Mouse (Mus musculus) G1E-ER4 (cell line): ENCODE results near the gene 5530401A14Rik. TPM values are rescaled to one million over a fixed set of nuclear protein-coding genes. Genes with fewer than 3 reads are reported as not detected.

Experiments
- GATA1 ChIP-seq: IDR thresholded peaks from one replicate; pipeline ENCODE4 v1.8.0; 2012; ENCODE audit warnings: low read length, inconsistent platforms
- polyA plus RNA-seq: library from polyadenylated mRNA; stranded (reverse); fragments of >175 nt; gene quantifications from 2 replicates; pipeline ENCODE4 v1.2.3, GENCODE M21; 2012

Gene 5530401A14Rik
- polyA plus RNA-seq = not detected in 2 replicates

DNA sequence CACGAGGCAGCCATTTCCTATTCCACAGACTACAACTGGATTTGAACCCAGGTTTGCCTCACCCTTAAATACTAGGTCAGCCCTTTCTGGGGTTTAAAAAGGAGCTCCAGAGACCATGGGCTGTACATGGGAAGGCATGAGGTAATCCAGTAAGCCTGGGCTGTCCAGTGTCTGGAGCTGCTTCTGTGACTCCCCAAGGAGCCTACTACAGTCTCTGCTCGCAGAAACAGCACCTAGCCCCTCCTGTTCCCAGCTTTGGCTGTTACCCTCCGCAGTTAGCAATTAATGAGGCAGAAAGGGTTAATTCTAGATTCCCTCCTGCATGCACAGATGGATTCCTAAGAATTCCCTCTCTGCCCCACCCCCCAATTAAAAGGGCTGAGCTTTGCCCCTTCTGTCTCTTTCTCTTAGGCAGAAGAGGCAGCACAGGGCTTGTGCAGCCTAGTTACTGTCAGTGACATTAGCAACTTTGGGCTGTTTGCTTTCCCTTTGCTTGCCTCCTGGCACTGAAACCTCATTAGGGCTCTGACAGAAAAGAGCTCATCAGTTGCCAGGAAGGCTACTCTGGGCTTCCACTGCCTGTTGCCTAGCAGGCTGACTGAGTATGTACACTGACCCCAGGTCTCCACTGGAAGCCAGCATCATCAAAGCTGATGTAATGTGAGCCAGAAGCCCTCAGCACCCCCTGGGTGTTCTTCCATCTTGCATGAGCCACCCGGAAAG, at the start of gene 5530401A14Rik:
5530401A14Rik (plus strand) TSS at position 424 of the 723 bp plus-strand sequence.
- no peak for TF ChIP-seq GATA1

GRCm38 (mm10) chr11:81814816-81815215, 45.7 kb upstream of the 5530401A14Rik start:
- no peak for TF ChIP-seq GATA1

DNA sequence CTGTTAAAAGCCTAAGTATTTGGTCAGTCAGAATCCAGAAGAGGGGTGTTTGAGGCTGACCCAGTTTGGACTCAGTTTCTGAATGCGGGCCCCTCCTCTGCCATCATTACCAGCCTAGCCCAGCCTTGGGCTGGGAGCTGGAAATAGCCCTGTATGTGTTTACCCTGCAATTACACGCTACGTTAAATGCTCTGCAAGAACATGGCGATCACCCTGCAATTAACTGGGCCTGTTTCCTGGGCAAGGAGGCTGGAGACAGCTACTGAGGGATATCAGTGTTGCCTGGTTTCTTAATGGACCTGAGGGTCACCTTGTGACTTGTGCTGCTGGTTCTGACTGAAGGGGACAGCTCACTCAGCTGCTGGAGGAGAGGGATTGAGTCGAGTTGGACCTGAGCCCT, 43.9 kb upstream of the 5530401A14Rik start:
- no peak for TF ChIP-seq GATA1

- TF ChIP-seq GATA1 = no peak
Measured at GRCm38 (mm10) chr11:81832381-81832780, 28.1 kb upstream of the 5530401A14Rik start.

- TF ChIP-seq GATA1 = no peak
Measured at GRCm38 (mm10) chr11:81838426-81838825, 22.0 kb upstream of the 5530401A14Rik start.

GRCm38 (mm10) chr11:81841001-81841400, 19.5 kb upstream of the 5530401A14Rik start:
- TF ChIP-seq GATA1 = no peak

- no peak for TF ChIP-seq GATA1
Measured at GRCm38 (mm10) chr11:81845010-81845685, 15.3 kb upstream of the 5530401A14Rik start.

DNA sequence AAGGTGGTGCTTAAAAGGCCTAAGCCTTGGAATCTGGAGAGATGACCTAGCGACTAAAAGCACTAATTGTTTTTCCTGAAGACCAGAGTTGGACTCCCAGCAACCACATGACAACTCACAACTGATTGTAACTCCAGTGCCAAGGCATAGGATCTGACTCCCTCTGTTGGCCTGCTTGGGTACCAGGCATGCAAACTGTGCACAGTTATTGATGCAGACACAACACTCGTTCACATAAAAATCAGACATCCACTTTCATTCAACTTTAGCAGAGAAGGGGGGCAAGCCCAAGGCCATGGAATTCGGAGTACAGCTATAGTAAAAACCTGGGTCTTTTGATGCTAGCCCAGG, 14.8 kb upstream of the 5530401A14Rik start:
- no peak for TF ChIP-seq GATA1

GRCm38 (mm10) chr11:81847773-81848490, 12.5 kb upstream of the 5530401A14Rik start:
- no peak for TF ChIP-seq GATA1

DNA sequence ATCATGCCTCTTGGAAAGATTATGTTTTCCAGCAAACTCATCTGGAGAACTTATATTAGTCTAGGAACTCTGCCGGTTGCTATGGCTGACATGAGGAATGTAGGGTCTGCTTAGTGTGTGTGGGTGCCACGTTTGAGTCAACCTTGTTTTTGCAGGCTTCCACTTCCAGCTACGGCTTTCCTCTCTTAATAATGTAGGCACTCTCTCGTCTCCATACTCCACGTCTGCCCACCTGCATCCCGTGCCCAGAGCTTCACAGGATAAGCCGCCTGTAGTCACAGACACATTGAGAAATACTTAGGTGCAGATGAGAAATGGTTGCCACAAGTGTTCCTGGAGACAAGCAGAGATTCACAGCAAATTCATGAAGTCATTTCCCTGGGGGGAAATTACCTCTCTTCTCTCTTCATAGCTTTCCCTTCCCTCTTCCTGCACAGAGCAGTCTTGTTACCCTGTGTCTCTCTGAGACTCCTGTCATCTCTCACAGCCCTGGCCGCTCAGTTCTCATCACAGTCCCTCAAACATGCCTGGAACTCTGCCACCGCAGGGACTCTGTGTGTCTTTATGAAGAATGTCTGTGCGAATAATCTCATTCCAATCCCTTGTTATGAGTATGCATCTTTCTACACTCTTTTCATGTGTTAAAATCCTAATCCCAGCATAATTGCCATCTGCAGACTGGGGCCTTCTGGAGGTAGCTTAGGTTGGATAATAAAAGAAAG, 5.3 kb downstream of the 5530401A14Rik start:
- no peak for TF ChIP-seq GATA1

DNA sequence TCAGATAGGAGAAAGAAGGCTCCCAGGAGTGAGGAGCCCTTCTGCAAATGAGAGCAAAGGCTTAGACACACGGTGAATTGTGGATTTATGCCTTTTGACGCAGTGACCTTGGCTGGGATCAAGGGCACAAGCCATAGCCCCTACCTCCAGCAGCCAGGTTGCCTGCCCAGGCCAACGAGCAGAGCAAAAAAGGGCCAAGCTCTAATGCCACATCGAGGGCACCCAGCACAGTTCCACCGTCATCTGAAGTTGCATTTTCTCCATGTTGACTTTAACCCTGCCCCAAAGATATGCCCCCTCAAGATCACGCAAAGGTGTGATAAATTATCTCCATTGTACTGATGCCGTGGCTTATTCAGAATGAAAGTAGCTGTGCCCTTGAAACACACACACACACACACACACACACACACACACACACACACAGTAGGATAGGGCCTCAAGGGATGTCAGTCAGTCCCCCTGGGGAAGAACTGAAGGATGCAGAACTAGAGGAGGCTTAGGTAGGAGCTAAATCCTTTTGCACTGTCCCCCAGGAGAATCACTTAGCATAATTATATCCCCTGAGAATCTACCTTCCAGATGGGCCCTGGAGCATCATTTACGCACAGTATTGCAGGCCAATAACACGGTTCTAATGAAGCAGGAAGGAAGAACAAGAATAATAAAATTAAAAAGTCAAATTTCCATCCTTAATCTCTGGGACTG, 11.2 kb downstream of the 5530401A14Rik start:
- TF ChIP-seq GATA1 = no peak

DNA sequence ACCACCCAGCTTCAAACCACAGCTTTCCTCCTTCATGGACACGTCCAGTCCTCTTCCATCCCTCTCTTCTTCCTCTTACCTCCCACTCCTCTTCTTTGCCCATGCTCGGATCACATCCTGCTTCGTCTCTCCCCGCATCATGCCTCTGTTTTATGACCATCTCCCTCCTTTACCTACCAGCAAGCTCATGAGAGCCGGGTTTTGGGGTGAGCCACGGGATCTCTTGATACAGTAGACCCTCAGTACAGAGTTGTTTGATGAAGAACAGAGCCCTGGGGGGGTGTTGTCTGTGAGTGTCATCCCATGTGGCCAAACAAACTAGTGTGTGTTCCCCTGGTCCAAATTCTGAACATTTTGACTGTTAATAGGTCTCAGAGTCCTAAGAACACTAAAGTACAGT, 36.0 kb downstream of the 5530401A14Rik start:
- no peak for TF ChIP-seq GATA1

DNA sequence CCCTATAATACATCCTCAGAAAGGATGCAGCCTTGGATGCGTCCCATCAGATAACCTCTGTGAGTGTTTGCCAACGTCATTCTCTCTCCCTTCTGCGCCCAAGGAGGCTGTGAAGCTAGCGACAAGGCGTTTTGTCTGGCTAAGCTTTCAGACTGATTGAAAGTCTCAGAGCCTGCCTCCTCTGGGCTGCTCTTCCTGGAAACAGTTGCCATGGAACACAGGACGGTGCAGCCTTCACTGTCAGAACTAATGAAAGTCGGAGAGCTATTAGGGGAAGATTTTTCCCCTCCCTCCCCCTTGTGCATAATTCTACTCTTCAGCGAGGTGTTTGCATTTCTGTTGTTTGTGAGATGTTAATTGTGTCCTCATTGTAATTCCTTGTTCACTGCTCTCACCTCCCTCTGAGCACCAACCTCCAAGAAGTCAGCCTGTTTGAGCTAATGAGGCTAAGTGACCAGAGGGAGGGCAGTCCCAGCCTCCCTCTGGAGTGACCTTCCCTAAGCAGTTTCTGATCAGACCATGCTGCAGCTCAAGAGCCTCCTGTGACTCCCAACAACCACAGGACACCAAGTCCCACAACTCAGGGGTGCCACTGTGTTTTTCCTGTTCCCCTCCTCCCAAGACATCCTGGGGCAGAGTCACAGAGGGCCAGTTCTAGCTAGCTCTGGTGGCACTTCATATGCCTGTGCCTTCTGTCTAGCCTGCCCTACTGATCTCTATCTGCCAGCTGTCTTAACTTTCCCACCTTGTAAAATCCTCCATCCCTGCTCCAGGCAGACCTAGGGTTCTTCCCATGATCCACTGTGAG, 37.3 kb downstream of the 5530401A14Rik start:
- no peak for TF ChIP-seq GATA1

- TF ChIP-seq GATA1 = no peak
Measured at GRCm38 (mm10) chr11:81902318-81902717, 41.8 kb downstream of the 5530401A14Rik start.
